Mouse (Mus musculus): ENCODE measurements around the gene Sdc1. TPM values are rescaled to one million over a fixed set of nuclear protein-coding genes. Genes with fewer than 3 reads are reported as not detected.

Sdc1 gene
- polyA plus RNA-seq, 1 experiment from 2014 or later: 18.1 TPM

GRCm38 (mm10) chr12:8786476-8786875 lies 15.4 kb downstream of the Sdc1 start:
- H3K4me2 ChIP-seq: no peak overlapping the region
- WGBS: 87% methylated on average over 5 of the region's 5 CpGs
- ATAC-seq (ENCODE audit: low FRiP score, low read depth): no peak

GRCm38 (mm10) chr12:8786984-8787730 lies 16.0 kb downstream of the Sdc1 start:
- H3K4me1 ChIP-seq (replicated peaks): no peaks in the 10 kb centered on the region
- H3K9ac ChIP-seq: no peak overlapping the region
- no peak overlapping the region for H3K4me3 ChIP-seq
- H3K27me3 ChIP-seq: no peaks in the 10 kb centered on the region
- H3K4me2 ChIP-seq: no peak overlapping the region
- 0 out of 2 replicates have a peak, but pooled peaks cover 5% of the 10 kb centered on the region for H3K36me3 ChIP-seq
- H3K27ac ChIP-seq (replicated peaks): no peak overlapping the region
- no peaks in the 10 kb centered on the region for H3K9me3 ChIP-seq
- ATAC-seq (ENCODE audit: low FRiP score, low read depth): no peak
- WGBS: 90% methylated on average over 12 of the region's 12 CpGs

More at GRCm38 (mm10) chr12:8786476-8786875, 15.4 kb downstream of the Sdc1 start:
- Histone ChIP-seq H3K27me3 (no peaks in the 10 kb centered on the region), H3K27ac (replicated peaks) (no peak overlapping the region), H3K36me3 (0 out of 2 replicates have a peak, but pooled peaks cover 5% of the 10 kb centered on the region), H3K4me3 (no peak overlapping the region), H3K4me1 (replicated peaks) (no peaks in the 10 kb centered on the region), H3K9me3 (no peaks in the 10 kb centered on the region), H3K9ac (no peak overlapping the region)

GRCm38 (mm10) chr12:8788469-8788868 lies 17.3 kb downstream of the Sdc1 start:
- Histone ChIP-seq H3K36me3 (0 out of 2 replicates have a peak, but pooled peaks cover 5% of the 10 kb centered on the region), H3K27ac (replicated peaks) (no peak overlapping the region), H3K9me3 (no peaks in the 10 kb centered on the region), H3K4me1 (replicated peaks) (no peaks in the 10 kb centered on the region), H3K27me3 (no peaks in the 10 kb centered on the region), H3K4me2 (no peak overlapping the region), H3K9ac (no peak overlapping the region), H3K4me3 (no peak overlapping the region)
- WGBS: 34% methylated on average over 3 of the region's 3 CpGs
- ATAC-seq (ENCODE audit: low FRiP score, low read depth): no peak

- H3K4me1 ChIP-seq (replicated peaks): no peaks in the 10 kb centered on the region
- 0 out of 2 replicates have a peak, but pooled peaks cover 5% of the 10 kb centered on the region for H3K36me3 ChIP-seq
- H3K4me2 ChIP-seq: no peak overlapping the region
- H3K9ac ChIP-seq: no peak overlapping the region
- 96% methylated on average over 12 of the region's 12 CpGs for WGBS
- H3K4me3 ChIP-seq: no peak overlapping the region
- no peak for ATAC-seq (ENCODE audit: low FRiP score, low read depth)
- no peaks in the 10 kb centered on the region for H3K9me3 ChIP-seq
- no peaks in the 10 kb centered on the region for H3K27me3 ChIP-seq
- no peak overlapping the region for H3K27ac ChIP-seq (replicated peaks)
Measured at GRCm38 (mm10) chr12:8790615-8791014, 19.5 kb downstream of the Sdc1 start.

GRCm38 (mm10) chr12:8793410-8794051 lies 22.4 kb downstream of the Sdc1 start:
- Histone ChIP-seq H3K4me1 (replicated peaks) (no peaks in the 10 kb centered on the region), H3K4me2 (no peak overlapping the region), H3K27me3 (no peaks in the 10 kb centered on the region), H3K9me3 (no peaks in the 10 kb centered on the region), H3K36me3 (0 out of 2 replicates have a peak, but pooled peaks cover 5% of the 10 kb centered on the region), H3K4me3 (no peak overlapping the region), H3K9ac (no peak overlapping the region), H3K27ac (replicated peaks) (no peak overlapping the region)
- ATAC-seq (ENCODE audit: low FRiP score, low read depth): peak; percentile 40; the same call in 1 of the 2 replicates
- 83% methylated on average over 2 of the region's 2 CpGs for WGBS

- Histone ChIP-seq H3K4me2 (no peak overlapping the region), H3K27ac (replicated peaks) (no peak overlapping the region), H3K36me3 (no peaks in the 10 kb centered on the region), H3K9me3 (no peaks in the 10 kb centered on the region), H3K9ac (no peak overlapping the region), H3K4me1 (replicated peaks) (no peaks in the 10 kb centered on the region), H3K4me3 (no peak overlapping the region), H3K27me3 (no peaks in the 10 kb centered on the region)
- no peak for ATAC-seq (ENCODE audit: low FRiP score, low read depth)
- 94% methylated on average over 7 of the region's 7 CpGs for WGBS
Measured at GRCm38 (mm10) chr12:8797936-8798335, 26.8 kb downstream of the Sdc1 start.

GRCm38 (mm10) chr12:8798486-8799020 lies 27.4 kb downstream of the Sdc1 start:
- no peak overlapping the region for H3K4me2 ChIP-seq
- 59% methylated on average over 9 of the region's 9 CpGs for WGBS
- H3K36me3 ChIP-seq: no peaks in the 10 kb centered on the region
- H3K9ac ChIP-seq: no peak overlapping the region
- H3K4me1 ChIP-seq (replicated peaks): no peaks in the 10 kb centered on the region
- no peak overlapping the region for H3K27ac ChIP-seq (replicated peaks)
- H3K9me3 ChIP-seq: no peaks in the 10 kb centered on the region
- no peaks in the 10 kb centered on the region for H3K27me3 ChIP-seq
- no peak overlapping the region for H3K4me3 ChIP-seq
- ATAC-seq (ENCODE audit: low FRiP score, low read depth): no peak

GRCm38 (mm10) chr12:8803421-8804076 lies 32.4 kb downstream of the Sdc1 start:
- Histone ChIP-seq H3K27ac (replicated peaks) (no peak overlapping the region), H3K4me3 (no peak overlapping the region), H3K36me3 (no peaks in the 10 kb centered on the region), H3K4me1 (replicated peaks) (no peaks in the 10 kb centered on the region), H3K4me2 (no peak overlapping the region), H3K9me3 (no peaks in the 10 kb centered on the region), H3K9ac (no peak overlapping the region), H3K27me3 (no peaks in the 10 kb centered on the region)
- no peak for ATAC-seq (ENCODE audit: low FRiP score, low read depth)
- 70% methylated on average over 10 of the region's 10 CpGs for WGBS

GRCm38 (mm10) chr12:8804077-8804456 lies 32.9 kb downstream of the Sdc1 start:
- Histone ChIP-seq H3K4me2 (no peak overlapping the region), H3K36me3 (no peaks in the 10 kb centered on the region), H3K4me3 (no peak overlapping the region), H3K9me3 (no peaks in the 10 kb centered on the region), H3K27me3 (no peaks in the 10 kb centered on the region), H3K4me1 (replicated peaks) (no peaks in the 10 kb centered on the region), H3K27ac (replicated peaks) (no peak overlapping the region), H3K9ac (no peak overlapping the region)
- no peak for ATAC-seq (ENCODE audit: low FRiP score, low read depth)
- WGBS: 73% methylated on average over 3 of the region's 3 CpGs

GRCm38 (mm10) chr12:8804934-8805722 lies 34.0 kb downstream of the Sdc1 start:
- no peaks in the 10 kb centered on the region for H3K9me3 ChIP-seq
- no peak overlapping the region for H3K4me2 ChIP-seq
- no peak overlapping the region for H3K27ac ChIP-seq (replicated peaks)
- H3K4me3 ChIP-seq: no peak overlapping the region
- no peaks in the 10 kb centered on the region for H3K4me1 ChIP-seq (replicated peaks)
- H3K27me3 ChIP-seq: no peaks in the 10 kb centered on the region
- no peak overlapping the region for H3K9ac ChIP-seq
- no peak for ATAC-seq (ENCODE audit: low FRiP score, low read depth)
- no peaks in the 10 kb centered on the region for H3K36me3 ChIP-seq
- WGBS: 75% methylated on average over 7 of the region's 7 CpGs

GRCm38 (mm10) chr12:8809086-8809485 lies 38.0 kb downstream of the Sdc1 start:
- no peaks in the 10 kb centered on the region for H3K36me3 ChIP-seq
- WGBS: 87% methylated on average over 2 of the region's 2 CpGs
- no peak overlapping the region for H3K4me3 ChIP-seq
- no peaks in the 10 kb centered on the region for H3K27me3 ChIP-seq
- H3K4me1 ChIP-seq (replicated peaks): no peaks in the 10 kb centered on the region
- H3K9ac ChIP-seq: no peak overlapping the region
- no peaks in the 10 kb centered on the region for H3K9me3 ChIP-seq
- no peak overlapping the region for H3K27ac ChIP-seq (replicated peaks)
- H3K4me2 ChIP-seq: no peak overlapping the region
- no peak for ATAC-seq (ENCODE audit: low FRiP score, low read depth)

Measured in hindbrain, embryonic 15.5 days (tissue).